Mouse (Mus musculus) limb, embryonic 14.5 days (tissue): ENCODE data around the gene Gm20388. TPM values are rescaled to one million over a fixed set of nuclear protein-coding genes. Genes with fewer than 3 reads are reported as not detected.

Experiments used
- ATAC-seq: fragments of 200-750 bp; cut with Nextera tagmentation; 2 replicates; pipeline ENCODE4 v1.8.0; 2017; ENCODE audit warnings: low read depth, moderate number of reproducible peaks, moderate TSS enrichment; ENCODE audit not compliant: low FRiP score
- DNase-seq: peaks from one replicate; pipeline ENCODE4 v3.0.0-alpha.2; 2015; ENCODE audit warnings: low spot score
- H3K27ac ChIP-seq: fragments of 300-500 bp; sonication (generic); replicated peaks from 2 replicates; pipeline ENCODE4 v1.5.1; 2014; ENCODE audit warnings: low read depth, mild to moderate bottlenecking, low read length, moderate library complexity, mixed read lengths
- H3K27me3 ChIP-seq: fragments of 300-500 bp; sonication (generic); 2 replicates; pipeline ENCODE4 v1.6.1; 2014; ENCODE audit warnings: low read length, mixed read lengths; ENCODE audit not compliant: control insufficient read depth, insufficient read depth
- H3K36me3 ChIP-seq: fragments of 300-500 bp; sonication (generic); 2 replicates; pipeline ENCODE4 v1.6.1; 2014; ENCODE audit warnings: mild to moderate bottlenecking, low read length, moderate library complexity, mixed read lengths; ENCODE audit not compliant: control insufficient read depth, insufficient read depth
- H3K4me1 ChIP-seq: fragments of 300-500 bp; sonication (generic); 2 replicates; pipeline ENCODE4 v1.6.1; 2014; ENCODE audit warnings: antibody characterized with exemption, low read length, mixed read lengths; ENCODE audit not compliant: control insufficient read depth, insufficient read depth
- H3K4me2 ChIP-seq: fragments of 300-500 bp; sonication (generic); replicated peaks from 2 replicates; pipeline ENCODE4 v1.6.1; 2014; ENCODE audit warnings: low read depth, mild to moderate bottlenecking, low read length, moderate library complexity; ENCODE audit not compliant: severe bottlenecking
- H3K4me3 ChIP-seq: fragments of 300-500 bp; sonication (generic); replicated peaks from 2 replicates; pipeline ENCODE4 v1.5.1; 2014; ENCODE audit warnings: low read length
- H3K9ac ChIP-seq: fragments of 300-500 bp; sonication (generic); 2 replicates; pipeline ENCODE4 v1.6.1; 2014; ENCODE audit warnings: mild to moderate bottlenecking, low read depth, low read length, moderate library complexity; ENCODE audit not compliant: severe bottlenecking
- H3K9me3 ChIP-seq: fragments of 300-500 bp; sonication (generic); 2 replicates; pipeline ENCODE4 v1.6.1; 2016; ENCODE audit warnings: low read length; ENCODE audit not compliant: control insufficient read depth
- POLR2A ChIP-seq: fragments of 200-500 bp; IDR thresholded peaks from 2 replicates; pipeline ENCODE4 v1.8.0; 2012; ENCODE audit warnings: inconsistent platforms, mild to moderate bottlenecking, moderate library complexity, borderline replicate concordance; ENCODE audit not compliant: insufficient read depth, insufficient read length; ENCODE audit errors: extremely low read depth
- WGBS: fragments of 180-500 bp; shearing (Covaris S2); extraction: QIAGEN DNeasy Blood & Tissue Kit; methylation state at CpG from one replicate; pipeline ENCODE4 v1.1.7; 2014; 5-methylcytosine and 5-hydroxymethylcytosine counted together
- polyA plus RNA-seq, 2 experiments: library from polyadenylated mRNA; depleted of rRNA in 1 of 2; stranded (reverse) in 1 of 2; unstranded in 1 of 2; fragments of >200 nt; fragmentation: Nextera tagmentation in 1 of 2; extraction: Ambion mirVana in 1 of 2; gene quantifications; 2 replicates each; pipeline versions ENCODE4 v1.2.1 to v1.2.3; 2012 to 2014

Gene Gm20388
- polyA plus RNA-seq, 2 experiments = 1.9 to 49.9 TPM

DNA sequence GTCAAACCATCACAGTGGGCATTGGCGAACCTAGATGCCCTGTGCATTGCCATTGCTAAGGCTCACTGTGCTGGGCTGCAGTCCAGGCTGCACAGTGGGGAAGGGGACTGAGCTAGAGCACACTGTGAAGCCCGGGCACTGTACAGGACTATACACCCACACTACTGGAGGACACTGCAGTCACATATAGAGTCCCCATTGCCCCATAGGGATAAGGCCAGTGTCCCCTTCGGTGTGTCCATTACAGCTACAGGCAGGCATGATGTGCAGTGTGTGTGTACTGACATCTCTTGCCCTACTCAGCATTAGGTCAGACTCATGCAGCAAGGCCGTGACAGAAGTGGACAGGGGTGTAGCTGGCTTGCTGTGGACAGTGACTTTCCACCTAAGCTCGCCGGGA is 2431.1 kb downstream of the Gm20388 start:
- Histone ChIP-seq H3K27me3 (peaks cover 20% of the 10 kb centered on the region), H3K9me3 (no peaks in the 10 kb centered on the region), H3K27ac (no peak overlapping the region), H3K4me2 (no peak overlapping the region), H3K4me3 (no peak overlapping the region), H3K4me1 (peaks cover 25% of the 10 kb centered on the region), H3K36me3 (no peaks in the 10 kb centered on the region), H3K9ac (no peak overlapping the region)
- ATAC-seq (no peak), DNase-seq (no peak)
- TF ChIP-seq POLR2A = no peak
- 84% methylated on average over 6 of the region's 6 CpGs for WGBS

DNA sequence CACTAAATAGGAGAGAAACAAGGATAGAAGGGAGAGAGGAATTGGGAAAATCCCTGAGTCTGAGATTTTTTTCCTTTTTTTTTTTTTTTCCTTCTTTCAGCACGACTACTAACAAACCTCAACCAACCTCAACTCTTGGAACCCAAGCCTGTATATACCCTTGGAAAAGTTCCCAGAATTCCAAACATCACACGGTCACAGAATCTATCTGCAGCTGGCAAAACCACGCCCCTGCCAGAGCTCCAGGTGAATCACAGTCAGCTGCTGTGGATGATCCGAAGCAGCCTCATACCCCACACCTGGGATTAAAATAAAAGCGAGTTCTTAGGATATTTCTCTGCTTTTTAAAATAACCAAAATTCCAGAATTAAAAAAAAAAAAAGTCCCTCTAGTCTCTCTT is 2431.7 kb downstream of the Gm20388 start:
- Histone ChIP-seq H3K27me3 (peaks cover 15% of the 10 kb centered on the region), H3K36me3 (no peaks in the 10 kb centered on the region), H3K9ac (peak overlapping the region; percentile 6; the same call in 1 of the 2 replicates), H3K9me3 (no peaks in the 10 kb centered on the region), H3K27ac (no peak overlapping the region), H3K4me2 (no peak overlapping the region), H3K4me1 (peaks cover 23% of the 10 kb centered on the region), H3K4me3 (no peak overlapping the region)
- 30% methylated on average over 5 of the region's 5 CpGs for WGBS
- no peak for TF ChIP-seq POLR2A
- DNase-seq = no peak
- no peak for ATAC-seq

DNA sequence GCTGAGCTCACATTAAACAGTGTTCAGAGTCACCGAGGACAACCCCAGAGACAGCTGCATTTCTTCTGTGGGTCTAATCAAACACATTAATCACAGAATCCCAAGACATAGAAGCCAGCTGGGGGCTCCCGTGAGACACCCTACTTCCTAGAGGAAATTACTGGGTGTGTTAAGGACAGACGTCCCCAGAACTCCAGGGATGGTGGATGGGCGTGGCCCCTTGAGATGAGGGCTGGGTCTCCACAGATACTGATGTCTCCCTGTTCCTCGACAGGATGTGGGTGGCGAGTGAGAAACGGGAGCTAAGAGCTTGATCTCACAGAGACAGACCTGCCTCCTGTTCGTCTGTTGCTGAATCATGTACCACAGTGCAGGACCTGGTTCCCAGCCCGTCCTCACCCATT is 2432.2 kb downstream of the Gm20388 start:
- ATAC-seq (no peak), DNase-seq (peak; percentile 44)
- no peak for TF ChIP-seq POLR2A
- H3K4me2 ChIP-seq = peak overlapping the region; percentile 53
- no peaks in the 10 kb centered on the region for H3K36me3 ChIP-seq
- no peaks in the 10 kb centered on the region for H3K9me3 ChIP-seq
- H3K27ac ChIP-seq = no peak overlapping the region
- peak overlapping the region; percentile 6; the same call in 1 of the 2 replicates for H3K9ac ChIP-seq
- H3K27me3 ChIP-seq = peaks cover 10% of the 10 kb centered on the region
- no peak overlapping the region for H3K4me3 ChIP-seq
- peaks cover 23% of the 10 kb centered on the region for H3K4me1 ChIP-seq
- 9% methylated on average over 9 of the region's 9 CpGs for WGBS

DNA sequence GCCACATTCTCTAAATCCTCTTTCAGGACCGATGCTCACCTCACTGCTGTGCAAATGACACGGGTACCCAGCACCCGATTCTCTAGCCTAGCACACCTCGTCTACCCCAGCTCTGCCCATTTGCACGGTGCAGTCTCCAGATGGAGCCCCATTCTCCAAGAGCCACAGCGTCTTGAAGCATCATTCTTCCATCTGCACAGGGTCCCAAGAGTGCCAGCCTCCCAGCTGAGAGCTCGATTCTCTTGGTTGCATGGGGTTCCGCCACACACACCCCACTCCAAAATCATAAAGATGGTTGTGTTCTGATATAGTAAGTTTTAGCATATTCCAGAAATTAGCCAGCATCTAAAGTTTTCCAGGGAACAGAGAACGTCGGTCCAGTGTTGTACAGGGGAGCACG is 2432.7 kb downstream of the Gm20388 start:
- Histone ChIP-seq H3K27me3 (peaks cover 5% of the 10 kb centered on the region; the same call in 1 of the 2 replicates), H3K9me3 (no peaks in the 10 kb centered on the region), H3K4me1 (peaks cover 23% of the 10 kb centered on the region), H3K4me3 (peak overlapping the region; percentile 27), H3K4me2 (peak overlapping the region; percentile 53), H3K27ac (no peak overlapping the region), H3K36me3 (no peaks in the 10 kb centered on the region), H3K9ac (peak overlapping the region; percentile 38; the same call in 1 of the 2 replicates)
- 0 out of 2 replicates have a peak, but pooled peaks have one; percentile 9 for ATAC-seq
- 4% methylated on average over 11 of the region's 11 CpGs for WGBS
- DNase-seq = no peak
- no peak for TF ChIP-seq POLR2A

DNA sequence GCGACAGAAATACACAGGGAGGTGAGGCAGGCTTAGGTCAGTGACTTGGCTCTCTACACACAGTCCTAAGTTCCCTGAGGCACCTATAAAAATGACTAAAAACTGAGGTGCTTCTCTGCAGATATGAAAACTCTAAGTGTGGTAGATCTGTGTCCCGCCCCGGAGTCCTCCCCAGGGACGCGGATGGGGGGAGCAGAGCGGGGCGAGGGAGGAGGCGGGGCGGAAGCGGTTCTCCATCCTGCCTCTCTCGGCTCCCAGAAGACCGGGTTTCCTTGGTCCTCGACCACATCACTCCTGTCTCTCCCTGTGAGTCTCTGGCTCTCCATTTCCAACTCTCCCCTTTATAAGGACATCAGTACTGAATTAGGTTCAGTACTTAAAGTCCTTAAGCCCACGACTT is 2433.1 kb downstream of the Gm20388 start:
- DNase-seq (no peak), ATAC-seq (peak; percentile 7; the same call in 1 of the 2 replicates)
- Histone ChIP-seq H3K4me3 (peak overlapping the region; percentile 27), H3K4me1 (peaks cover 23% of the 10 kb centered on the region), H3K27me3 (peaks cover 3% of the 10 kb centered on the region; the same call in 1 of the 2 replicates), H3K9me3 (no peaks in the 10 kb centered on the region), H3K4me2 (peak overlapping the region; percentile 53), H3K27ac (no peak overlapping the region), H3K36me3 (no peaks in the 10 kb centered on the region), H3K9ac (peak overlapping the region; percentile 38; the same call in 1 of the 2 replicates)
- TF ChIP-seq POLR2A = no peak
- 0% methylated on average over 14 of the region's 14 CpGs for WGBS

DNA sequence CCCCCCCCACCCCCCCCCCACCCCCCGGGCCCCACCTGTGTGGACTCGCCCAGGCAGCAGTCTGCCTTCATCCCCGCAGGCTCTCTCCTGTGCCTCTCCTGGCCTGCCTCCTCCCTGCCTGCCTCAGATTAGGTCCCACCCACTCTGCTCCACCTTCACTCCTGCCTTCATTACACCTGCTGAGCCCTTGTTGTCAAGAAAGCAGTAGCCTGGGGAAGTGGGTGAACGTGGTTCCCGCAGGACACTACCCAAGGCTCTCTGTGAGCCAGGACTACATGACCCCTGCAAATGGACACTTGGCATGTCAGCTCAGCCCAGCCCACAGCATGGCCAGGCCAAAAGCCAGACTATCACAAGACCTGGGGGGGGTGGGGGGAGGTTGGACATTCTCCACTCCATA is 2433.6 kb downstream of the Gm20388 start:
- no peak overlapping the region for H3K4me3 ChIP-seq
- H3K4me2 ChIP-seq = peak overlapping the region; percentile 53
- H3K27me3 ChIP-seq = peaks cover 3% of the 10 kb centered on the region; the same call in 1 of the 2 replicates
- peaks cover 23% of the 10 kb centered on the region for H3K4me1 ChIP-seq
- no peak for DNase-seq
- H3K27ac ChIP-seq = no peak overlapping the region
- TF ChIP-seq POLR2A = no peak
- WGBS = 9% methylated on average over 3 of the region's 5 CpGs
- peak; percentile 31; the same call in 1 of the 2 replicates for ATAC-seq
- H3K9ac ChIP-seq = no peak overlapping the region
- no peaks in the 10 kb centered on the region for H3K9me3 ChIP-seq
- H3K36me3 ChIP-seq = no peaks in the 10 kb centered on the region
